Mouse (Mus musculus) cerebellum, adult 11 months (tissue): Measurements from ENCODE around the gene Reep3.
A peak's percentile ranks its signal among the peaks of the same experiment; 100 is the strongest.

Experiments used
- DNase-seq: peaks from one replicate; pipeline ENCODE4 v3.0.0; 2022

Gene Reep3

DNA sequence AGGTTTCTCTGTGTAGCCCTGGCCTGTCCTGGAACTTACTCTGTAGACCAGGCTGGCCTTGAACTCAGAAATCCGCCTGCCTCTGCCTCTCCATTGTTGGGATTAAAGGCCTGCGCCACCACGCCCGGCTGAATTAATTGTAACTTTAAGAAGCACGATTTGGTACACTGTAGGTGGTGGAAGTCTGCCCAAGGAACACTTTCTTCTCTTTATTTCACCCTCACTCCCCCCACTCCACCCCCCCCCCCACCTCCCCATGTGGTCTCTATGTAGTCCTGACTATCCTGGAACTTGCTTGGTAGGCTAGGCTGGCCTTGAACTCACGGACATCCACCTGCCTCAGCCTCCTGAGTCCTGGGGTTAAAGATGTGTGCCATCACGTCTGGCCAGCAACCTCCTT, 47.1 kb downstream of the Reep3 start:
- DNase-seq, result no peak

- DNase-seq, result no peak
Measured at GRCm38 (mm10) chr10:67048871-67049615, 47.7 kb downstream of the Reep3 start.

DNA sequence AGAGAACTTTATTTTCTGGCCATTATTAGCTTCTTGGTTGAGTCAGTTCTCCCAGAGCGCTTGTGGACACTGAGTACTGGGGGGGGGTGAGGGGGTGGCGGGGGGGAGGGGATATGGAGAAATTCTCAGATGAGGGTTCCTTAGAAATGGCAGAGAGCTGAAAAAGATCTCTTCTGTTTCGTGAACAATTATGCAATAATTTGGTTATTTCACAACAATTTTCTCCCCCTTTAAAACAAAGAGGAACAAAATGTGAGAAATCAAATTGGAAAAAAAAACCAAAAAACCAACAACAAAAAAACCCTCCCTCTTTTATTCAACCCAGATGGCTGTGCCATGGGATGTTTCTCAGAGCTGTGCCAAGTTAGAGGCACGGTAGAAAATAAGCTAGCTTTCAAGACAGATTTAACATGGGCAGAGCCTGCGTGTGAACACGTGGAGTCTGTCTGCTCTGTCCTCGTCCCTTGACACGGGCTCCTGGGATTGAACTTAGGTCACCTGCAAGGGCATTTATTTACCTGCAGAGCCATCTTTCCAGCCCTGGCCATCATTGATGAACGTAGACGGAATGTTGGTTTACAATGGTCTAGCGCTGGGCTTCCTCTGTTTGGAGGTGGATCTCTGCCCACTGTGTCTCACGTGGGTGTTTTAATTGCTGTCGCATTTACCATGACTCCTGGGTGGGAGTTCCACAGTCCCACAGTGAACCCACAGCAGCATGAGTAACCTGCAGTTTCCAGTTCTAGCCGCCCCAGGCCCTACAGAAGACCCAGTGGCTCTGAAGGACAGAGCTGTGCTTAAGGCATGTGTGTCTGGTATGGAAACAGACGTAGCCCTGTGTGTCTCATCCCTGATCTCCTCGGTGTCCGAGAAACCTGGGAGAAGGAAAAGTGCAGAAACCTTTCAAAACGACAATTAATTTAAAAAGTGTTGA, 48.8 kb downstream of the Reep3 start:
- DNase-seq, result no peak

- no peak for DNase-seq
Measured at GRCm38 (mm10) chr10:67045192-67045899, 51.4 kb downstream of the Reep3 start.

- no peak for DNase-seq
Measured at GRCm38 (mm10) chr10:67044346-67044745, 52.4 kb downstream of the Reep3 start.

GRCm38 (mm10) chr10:67043236-67043635, 53.5 kb downstream of the Reep3 start:
- DNase-seq, result no peak

GRCm38 (mm10) chr10:67040410-67040809, 56.3 kb downstream of the Reep3 start:
- no peak for DNase-seq

GRCm38 (mm10) chr10:67039001-67039400, 57.7 kb downstream of the Reep3 start:
- no peak for DNase-seq

DNA sequence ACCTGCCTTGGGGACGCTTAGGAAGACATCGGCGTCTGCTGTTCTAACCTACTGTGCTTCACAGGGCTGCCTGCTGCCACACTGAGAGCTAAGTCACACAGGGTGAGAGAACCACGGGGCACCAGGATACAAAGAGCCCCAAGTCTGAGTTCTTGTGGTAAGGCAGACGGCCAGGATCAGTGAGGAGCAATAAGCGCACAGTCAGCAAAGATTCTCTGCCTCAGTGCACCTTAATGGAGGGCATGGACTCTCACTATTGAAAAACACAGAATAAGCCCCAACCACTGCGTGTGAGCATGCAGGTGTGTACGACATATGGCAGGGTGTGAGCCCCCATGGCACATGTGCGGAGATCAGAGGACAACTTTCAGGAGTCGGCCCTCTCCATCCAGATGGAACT, 60.2 kb downstream of the Reep3 start:
- no peak for DNase-seq

GRCm38 (mm10) chr10:67036141-67036540, 60.6 kb downstream of the Reep3 start:
- DNase-seq, result no peak

DNA sequence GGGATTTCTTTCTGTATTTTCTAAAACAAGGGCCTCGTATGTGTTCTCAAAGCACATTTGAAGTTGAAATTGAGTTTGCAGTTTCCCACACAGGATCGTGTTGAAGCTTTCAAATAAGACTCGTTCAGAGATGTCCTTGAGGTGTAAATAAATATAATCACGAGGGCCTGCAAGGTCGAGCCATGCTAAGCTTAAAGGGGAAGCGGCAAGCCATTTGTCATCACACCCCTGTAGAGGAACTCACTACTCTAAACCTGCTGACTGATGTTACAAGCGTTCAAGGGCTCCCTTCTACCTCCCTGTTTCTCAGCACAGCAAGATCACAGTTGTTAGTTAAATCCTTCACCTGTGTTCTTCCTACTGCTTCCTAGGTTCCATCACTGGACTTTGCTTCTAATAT, 65.6 kb downstream of the Reep3 start:
- DNase-seq, result no peak

DNA sequence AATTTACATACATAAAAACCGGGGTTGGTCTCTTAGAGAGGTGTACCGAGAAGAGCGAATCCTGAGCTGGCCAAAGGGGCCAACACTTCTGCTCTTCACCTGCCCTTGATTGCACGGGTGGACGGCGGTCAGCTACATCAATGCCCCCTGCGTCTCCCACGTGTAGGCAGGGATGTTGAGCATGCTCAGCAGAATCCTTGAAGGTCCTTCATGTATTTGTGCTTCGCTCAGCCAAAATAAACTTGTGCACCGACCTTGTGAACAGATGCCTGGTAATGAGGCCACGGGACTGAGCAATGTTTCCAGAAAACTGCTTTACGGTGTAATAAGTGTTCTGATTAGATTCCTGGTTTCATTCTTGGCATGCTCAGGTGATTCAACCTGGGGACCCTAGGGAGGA, 67.4 kb downstream of the Reep3 start:
- DNase-seq, result no peak

- no peak for DNase-seq
Measured at GRCm38 (mm10) chr10:67026375-67026774, 70.4 kb downstream of the Reep3 start.

GRCm38 (mm10) chr10:67025573-67026236, 71.0 kb downstream of the Reep3 start:
- DNase-seq, result peak; percentile 80

- DNase-seq, result peak; percentile 81
Measured at GRCm38 (mm10) chr10:67024391-67024790, 72.4 kb downstream of the Reep3 start.

GRCm38 (mm10) chr10:67023092-67023491, 73.7 kb downstream of the Reep3 start:
- no peak for DNase-seq

DNA sequence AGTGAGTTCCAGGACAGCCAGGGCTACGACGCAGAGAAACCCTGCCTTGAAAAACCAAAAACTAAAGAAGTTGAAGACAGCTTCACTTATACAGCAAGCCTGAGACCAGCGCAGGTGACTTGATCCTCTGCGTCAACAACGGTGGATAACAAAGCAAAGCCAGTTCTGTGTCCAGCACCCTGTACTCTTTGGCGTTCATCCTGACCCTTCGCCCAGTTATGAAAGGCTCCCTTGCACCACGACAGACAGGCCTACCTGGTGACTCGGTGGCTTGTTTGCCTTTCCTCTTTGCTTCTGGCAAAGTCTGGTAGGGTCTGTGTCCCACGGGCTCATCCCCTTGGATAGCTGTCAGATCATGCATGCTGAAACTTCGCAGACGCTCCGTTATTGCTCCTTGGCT, 75.3 kb downstream of the Reep3 start:
- no peak for DNase-seq

DNA sequence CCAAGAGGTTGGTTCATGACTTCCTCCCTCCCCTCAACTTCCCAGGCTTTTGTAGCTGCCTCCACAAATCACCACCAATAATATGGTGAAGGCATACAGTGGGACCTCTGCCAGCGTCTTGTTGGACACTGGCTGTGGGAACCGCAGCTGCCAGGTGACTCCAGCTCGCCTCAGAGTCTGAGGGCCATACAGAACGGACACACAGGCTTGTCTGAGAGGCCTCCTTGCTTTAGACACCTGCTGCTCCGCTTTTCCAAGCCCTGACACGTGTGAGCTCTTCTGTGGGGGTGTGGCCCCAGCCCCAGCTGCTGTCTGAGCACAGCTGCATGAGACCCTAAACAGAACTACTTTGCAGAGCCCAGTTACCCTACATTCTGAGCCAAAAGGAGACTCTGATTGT, 77.9 kb downstream of the Reep3 start:
- no peak for DNase-seq

DNA sequence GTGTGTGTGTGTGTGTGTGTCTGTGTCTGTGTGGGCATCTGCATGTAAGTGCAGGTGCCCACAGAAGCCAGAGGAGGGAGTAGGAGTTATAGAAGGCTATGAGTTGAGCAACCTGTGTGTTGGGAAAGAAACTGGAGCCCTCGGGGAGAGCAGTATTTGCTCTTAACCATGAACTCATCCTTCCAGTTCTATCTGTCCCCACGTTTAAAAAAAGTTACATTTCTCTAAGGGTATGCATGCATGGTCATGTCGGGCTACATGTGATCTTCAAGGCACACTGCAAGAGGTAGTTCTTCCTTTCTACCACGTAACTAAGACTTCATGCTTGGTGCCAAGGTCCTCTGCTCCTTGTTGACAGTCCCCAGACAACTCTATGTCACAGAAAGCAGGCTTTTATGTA, 78.9 kb downstream of the Reep3 start:
- no peak for DNase-seq

- no peak for DNase-seq
Measured at GRCm38 (mm10) chr10:67017315-67017714, 79.4 kb downstream of the Reep3 start.

DNA sequence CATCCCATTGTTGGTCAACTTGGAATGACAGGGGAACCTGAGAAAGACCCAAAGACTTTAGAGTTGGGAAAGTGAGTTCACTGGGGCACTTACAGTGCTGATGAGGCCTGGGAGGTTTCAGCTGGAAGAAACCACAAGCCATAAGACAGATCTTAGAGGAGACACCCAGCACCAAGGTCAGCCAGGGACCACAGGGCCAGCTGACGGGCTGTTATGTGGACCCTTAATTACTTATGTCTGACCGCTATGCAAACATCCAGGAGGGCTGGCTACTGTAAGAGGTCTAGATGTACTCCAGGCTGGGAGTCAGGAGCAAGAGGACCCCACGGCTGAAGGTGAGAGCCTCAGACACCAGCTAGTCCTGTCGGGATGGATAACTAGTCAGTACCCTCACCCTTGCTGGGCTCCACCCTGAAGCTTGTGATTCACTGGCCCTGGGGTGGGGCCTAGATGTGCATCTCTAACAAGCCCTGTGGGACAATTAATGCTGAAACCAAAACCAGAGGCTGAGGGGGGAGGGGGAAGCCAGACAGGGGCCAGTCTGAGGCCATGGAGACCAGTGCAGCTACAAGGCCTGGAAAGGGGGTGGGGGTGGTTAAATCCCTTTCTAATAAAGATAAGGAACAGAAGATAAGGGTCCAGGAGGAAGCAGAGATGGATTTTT, 80.0 kb downstream of the Reep3 start:
- no peak for DNase-seq

DNA sequence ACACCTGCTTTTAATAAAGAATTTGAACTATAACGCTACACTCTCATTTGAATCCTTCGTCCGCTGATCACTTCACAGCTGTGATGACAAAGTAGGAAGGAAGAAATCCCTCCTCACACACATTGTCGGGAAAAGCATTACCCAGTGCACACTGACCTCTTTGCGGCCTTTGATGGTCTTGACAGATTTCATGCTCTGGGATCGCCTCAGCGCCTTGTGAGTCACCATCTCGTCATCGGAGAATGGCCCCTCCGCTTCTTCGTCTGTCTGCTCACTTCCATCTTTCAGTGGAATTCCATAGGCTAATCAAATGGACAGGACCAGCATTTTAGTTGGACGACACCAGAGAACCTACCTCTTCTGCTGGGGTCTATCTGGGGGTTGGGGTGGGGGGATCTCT, 82.0 kb downstream of the Reep3 start:
- no peak for DNase-seq
